Mouse (Mus musculus) CH12.LX (cell line): ENCODE data around the gene Wnt3a.

Experiments
- BHLHE40 ChIP-seq: IDR thresholded peaks from 2 replicates; pipeline ENCODE4 v1.6.1; 2011; ENCODE audit warnings: mild to moderate bottlenecking, low read depth, low read length, improper control_type of control experiment
- CTCF ChIP-seq, 2 experiments: IDR thresholded peaks in 1 of 2; conservative IDR thresholded peaks in 1 of 2; 2 replicates each; pipeline ENCODE4 v1.5.1; 2011 to 2012; ENCODE audit warnings: low read depth in 2 of 2, low read length in 2 of 2, improper control_type of control experiment in 1 of 2, inconsistent platforms in 1 of 2, mild to moderate bottlenecking in 1 of 2, moderate library complexity in 1 of 2
- E2F4 ChIP-seq: IDR thresholded peaks from 2 replicates; pipeline ENCODE4 v1.6.1; 2011; ENCODE audit warnings: low read depth, low read length, improper control_type of control experiment; ENCODE audit not compliant: insufficient replicate concordance
- EP300 ChIP-seq: IDR thresholded peaks from 2 replicates; pipeline ENCODE4 v1.6.1; 2011; ENCODE audit warnings: low read length, improper control_type of control experiment
- HCFC1 ChIP-seq: IDR thresholded peaks from 2 replicates; pipeline ENCODE4 v1.6.1; 2012; ENCODE audit warnings: low read depth, mild to moderate bottlenecking, inconsistent platforms, low read length, improper control_type of control experiment
- MAX ChIP-seq: IDR thresholded peaks from 2 replicates; pipeline ENCODE4 v1.6.1; 2011; ENCODE audit warnings: low read length, improper control_type of control experiment
- MEF2A ChIP-seq: IDR thresholded peaks from 2 replicates; pipeline ENCODE4 v1.6.1; 2014; ENCODE audit warnings: low read depth, mild to moderate bottlenecking, inconsistent platforms, low read length, improper control_type of control experiment, borderline replicate concordance
- MYC ChIP-seq: IDR thresholded peaks from 2 replicates; pipeline ENCODE4 v1.6.1; 2011; ENCODE audit warnings: low read depth, mild to moderate bottlenecking, improper control_type of control experiment, low read length
- POLR2A ChIP-seq: IDR thresholded peaks from 2 replicates; pipeline ENCODE4 v1.6.1; 2011; ENCODE audit warnings: low read depth, mild to moderate bottlenecking, improper control_type of control experiment, low read length
- RCOR1 ChIP-seq: conservative IDR thresholded peaks from 2 replicates; pipeline ENCODE4 v1.6.1; 2012; ENCODE audit warnings: low read depth, mild to moderate bottlenecking, inconsistent platforms, low read length, improper control_type of control experiment
- TCF12 ChIP-seq: IDR thresholded peaks from 2 replicates; pipeline ENCODE4 v1.6.1; 2014; ENCODE audit warnings: low read depth, mild to moderate bottlenecking, inconsistent platforms, low read length, improper control_type of control experiment
- USF1 ChIP-seq: IDR thresholded peaks from 2 replicates; pipeline ENCODE4 v1.6.1; 2014; ENCODE audit warnings: low read depth, mild to moderate bottlenecking, inconsistent platforms, low read length, improper control_type of control experiment
- ZMIZ1 ChIP-seq: IDR thresholded peaks from 2 replicates; pipeline ENCODE4 v1.6.1; 2012; ENCODE audit warnings: low read depth, mild to moderate bottlenecking, inconsistent platforms, low read length, improper control_type of control experiment
- ZNF384 ChIP-seq: IDR thresholded peaks from 2 replicates; pipeline ENCODE4 v1.6.1; 2012; ENCODE audit warnings: low read depth, low read length, improper control_type of control experiment, inconsistent platforms

DNA sequence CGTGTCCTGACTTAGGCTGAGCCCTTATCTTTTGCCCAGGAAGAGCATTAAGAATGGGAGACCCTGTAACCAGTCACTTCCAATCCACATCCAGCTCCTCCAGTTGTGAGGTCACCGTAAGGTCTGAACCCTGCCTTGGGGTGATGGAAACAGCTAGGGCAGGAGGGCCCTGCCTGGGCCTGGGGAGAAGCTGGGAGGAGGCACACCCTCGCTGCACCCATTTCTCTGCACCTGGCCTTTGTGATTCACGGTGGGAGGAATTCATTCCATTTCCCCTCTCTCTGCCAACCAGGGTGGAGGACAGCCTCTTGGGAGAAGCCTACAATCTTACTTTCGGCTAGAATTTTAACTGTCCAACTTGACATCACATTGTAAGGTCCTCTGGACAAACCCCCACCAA is 8.4 kb downstream of the Wnt3a start:
- TF ChIP-seq POLR2A (no peak), CTCF (conservative IDR thresholded peaks at IDR 0.05 in 1 of 2, IDR thresholded peaks at IDR 0.05 in 1 of 2; ENCODE audit: low read depth in 2 of 2, low read length in 2 of 2) (no peak), HCFC1 (no peak), MAX (no peak), MEF2A (no peak), USF1 (no peak), BHLHE40 (no peak), TCF12 (no peak), E2F4 (no peak), RCOR1 (no peak), MYC (no peak), ZMIZ1 (no peak), EP300 (no peak), ZNF384 (no peak)
